Mouse (Mus musculus) G1E-ER4 (cell line): ENCODE data around the gene Tom1l2. TPM values are rescaled to one million over a fixed set of nuclear protein-coding genes. Genes with fewer than 3 reads are reported as not detected.

Experiments
- GATA1 ChIP-seq: IDR thresholded peaks from one replicate; pipeline ENCODE4 v1.8.0; 2012; ENCODE audit warnings: low read length, inconsistent platforms
- polyA plus RNA-seq: library from polyadenylated mRNA; stranded (reverse); fragments of >175 nt; gene quantifications from 2 replicates; pipeline ENCODE4 v1.2.3, GENCODE M21; 2012

The Tom1l2 gene
- polyA plus RNA-seq, 1 experiment, result 38.0 TPM

GRCm38 (mm10) chr11:60219609-60220008, 133.1 kb downstream of the Tom1l2 start:
- TF ChIP-seq GATA1, result no peak

- no peak for TF ChIP-seq GATA1
These were observed 135.2 kb downstream of the Tom1l2 start for GRCm38 (mm10) chr11:60217467-60217866.

GRCm38 (mm10) chr11:60216671-60217070, 136.0 kb downstream of the Tom1l2 start:
- no peak for TF ChIP-seq GATA1

- TF ChIP-seq GATA1, result no peak
These were observed 139.4 kb downstream of the Tom1l2 start for GRCm38 (mm10) chr11:60213266-60213665.

GRCm38 (mm10) chr11:60211761-60212160, 140.9 kb downstream of the Tom1l2 start:
- TF ChIP-seq GATA1, result no peak

- no peak for TF ChIP-seq GATA1
These were observed 141.6 kb downstream of the Tom1l2 start for GRCm38 (mm10) chr11:60211152-60211551.

- no peak for TF ChIP-seq GATA1
These were observed 142.4 kb downstream of the Tom1l2 start for GRCm38 (mm10) chr11:60210305-60210724.

GRCm38 (mm10) chr11:60209933-60210249, 142.8 kb downstream of the Tom1l2 start:
- TF ChIP-seq GATA1, result no peak

GRCm38 (mm10) chr11:60209217-60209932, 143.3 kb downstream of the Tom1l2 start:
- TF ChIP-seq GATA1, result no peak

- no peak for TF ChIP-seq GATA1
These were observed 144.0 kb downstream of the Tom1l2 start for GRCm38 (mm10) chr11:60208712-60209111.

GRCm38 (mm10) chr11:60208201-60208600, 144.5 kb downstream of the Tom1l2 start:
- no peak for TF ChIP-seq GATA1

- no peak for TF ChIP-seq GATA1
These were observed 146.5 kb downstream of the Tom1l2 start for GRCm38 (mm10) chr11:60206207-60206606.

- no peak for TF ChIP-seq GATA1
These were observed 147.7 kb downstream of the Tom1l2 start for GRCm38 (mm10) chr11:60205026-60205425.

- no peak for TF ChIP-seq GATA1
These were observed 149.7 kb downstream of the Tom1l2 start for GRCm38 (mm10) chr11:60202710-60203638.

GRCm38 (mm10) chr11:60200384-60200783, 152.3 kb downstream of the Tom1l2 start:
- no peak for TF ChIP-seq GATA1

- TF ChIP-seq GATA1, result no peak
These were observed 153.0 kb downstream of the Tom1l2 start for GRCm38 (mm10) chr11:60199702-60200184.
